Mouse (Mus musculus) lung, postnatal 0 days (tissue): ENCODE measurements around the gene Trp53inp2. TPM values are rescaled to one million over a fixed set of nuclear protein-coding genes. Genes with fewer than 3 reads are reported as not detected.

ENCODE experiments used
- ATAC-seq: fragments of 200-750 bp; cut with Nextera tagmentation; 2 replicates; pipeline ENCODE4 v1.8.0; 2017; ENCODE audit warnings: moderate library complexity
- DNase-seq: peaks from one replicate; pipeline ENCODE4 v3.0.0-alpha.2; 2016; ENCODE audit warnings: low spot score
- H3K27ac ChIP-seq: fragments of 300-500 bp; sonication (generic); 2 replicates; pipeline ENCODE4 v1.5.1; 2014; ENCODE audit warnings: antibody characterized with exemption, mild to moderate bottlenecking, low read length, mixed read lengths
- H3K27me3 ChIP-seq: fragments of 300-500 bp; sonication (generic); replicated peaks from 2 replicates; pipeline ENCODE4 v1.6.1; 2014; ENCODE audit warnings: low read length, mixed read lengths; ENCODE audit not compliant: insufficient read depth
- H3K36me3 ChIP-seq: fragments of 300-500 bp; sonication (generic); 2 replicates; pipeline ENCODE4 v1.6.1; 2014; ENCODE audit warnings: low read length, mixed read lengths; ENCODE audit not compliant: insufficient read depth
- H3K4me1 ChIP-seq: fragments of 300-500 bp; sonication (generic); 2 replicates; pipeline ENCODE4 v1.6.1; 2014; ENCODE audit warnings: antibody characterized with exemption, low read depth, low read length, mixed read lengths; ENCODE audit not compliant: insufficient read depth
- H3K4me2 ChIP-seq: fragments of 300-500 bp; sonication (generic); replicated peaks from 2 replicates; pipeline ENCODE4 v1.6.1; 2014; ENCODE audit warnings: low read depth, mild to moderate bottlenecking, low read length, moderate library complexity, mixed read lengths
- H3K4me3 ChIP-seq: fragments of 300-500 bp; sonication (generic); 2 replicates; pipeline ENCODE4 v1.5.1; 2014; ENCODE audit warnings: low read depth, low read length
- H3K9ac ChIP-seq: fragments of 300-500 bp; sonication (generic); replicated peaks from 2 replicates; pipeline ENCODE4 v1.6.1; 2014; ENCODE audit warnings: low read depth, mild to moderate bottlenecking
- H3K9me3 ChIP-seq: fragments of 300-500 bp; sonication (generic); 2 replicates; pipeline ENCODE4 v1.6.1; 2016; ENCODE audit warnings: low read length, mixed read lengths
- CTCF ChIP-seq: IDR thresholded peaks from 2 replicates; pipeline ENCODE4 v1.5.1; 2016; ENCODE audit warnings: antibody characterized with exemption, mild to moderate bottlenecking
- EP300 ChIP-seq: IDR thresholded peaks from 2 replicates; pipeline ENCODE4 v1.6.1; 2016; ENCODE audit warnings: antibody characterized with exemption, mild to moderate bottlenecking, control low read depth
- microRNA counts: library from miRNA; unstranded; fragments of <30 nt; microRNA quantifications from one replicate; lab custom pipeline; 2015
- microRNA-seq: library from miRNA; unstranded; fragments of <30 nt; microRNA quantifications from one replicate; pipeline ENCODE4, GENCODE M21; 2016
- polyA plus RNA-seq: library from polyadenylated mRNA; unstranded; fragments of >200 nt; fragmentation: Nextera tagmentation; extraction: Ambion mirVana; gene quantifications from 2 replicates; pipeline ENCODE4 v1.2.1, GENCODE M21; 2015

The Trp53inp2 gene
- polyA plus RNA-seq, 1 experiment from 2014 or later = 32.6 TPM

DNA sequence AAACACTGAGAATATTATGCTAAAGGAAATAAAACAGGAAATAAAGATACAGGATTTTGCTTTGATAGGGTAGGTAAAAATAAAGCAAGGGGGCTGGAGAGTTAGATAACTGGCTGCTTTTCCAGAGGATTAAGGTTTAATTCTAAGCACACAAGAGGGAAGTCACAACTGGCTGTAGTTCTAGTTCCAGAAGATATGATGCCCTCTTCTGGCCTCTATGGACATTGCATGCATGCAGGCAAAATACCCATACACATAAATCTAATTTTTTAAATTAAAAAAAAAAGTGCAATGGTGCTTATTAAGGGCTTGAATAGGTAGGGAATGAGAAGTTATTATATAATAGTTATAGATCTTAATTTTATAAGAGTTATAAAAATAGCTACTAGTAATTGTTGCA is 55.6 kb downstream of the Trp53inp2 start:
- Histone ChIP-seq H3K36me3 (peaks cover 14% of the 10 kb centered on the region; the same call in 1 of the 2 replicates), H3K27me3 (no peaks in the 10 kb centered on the region), H3K9ac (no peak overlapping the region), H3K4me3 (no peak overlapping the region), H3K9me3 (no peaks in the 10 kb centered on the region), H3K4me2 (no peak overlapping the region), H3K27ac (no peak overlapping the region), H3K4me1 (no peaks in the 10 kb centered on the region)
- TF ChIP-seq EP300 (no peak), CTCF (peak; percentile 60)
- DNase-seq (peak; percentile 37), ATAC-seq (no peak)

MicroRNAs within 50 kb of the gene (microRNA counts, 519-probe panel; counts per million panel counts)
- microRNA mmu-miR-695 (lab: Ali Mortazavi, UCI) = not detected

Small RNA genes lying within 50 kb of the gene (microRNA-seq; reads per million reads assigned to microRNA genes)
- not detected for gene Mir695

Other genes with a start within 250 kb of the Trp53inp2 start
- 24.9 and 30.3 TPM in 2 replicates for gene Itch, start 247.6 kb upstream of the Trp53inp2 start, polyA plus RNA-seq
- gene Dynlrb1, start 144.5 kb upstream of the Trp53inp2 start, polyA plus RNA-seq = 332 TPM in 2 replicates
- 382 and 428 TPM in 2 replicates for gene Map1lc3a, start 104.8 kb upstream of the Trp53inp2 start, polyA plus RNA-seq
- 41.1 and 41.4 TPM in 2 replicates for gene Pigu, start 23.6 kb upstream of the Trp53inp2 start, polyA plus RNA-seq
- gene Ncoa6, start 92.8 kb downstream of the Trp53inp2 start, polyA plus RNA-seq = 16.7 and 20.0 TPM in 2 replicates
- gene Acss2, start 136.9 kb downstream of the Trp53inp2 start, polyA plus RNA-seq = 15.0 and 16.8 TPM in 2 replicates
- 1.0 and 1.2 TPM in 2 replicates for gene Ggt7, start 137.2 kb downstream of the Trp53inp2 start, polyA plus RNA-seq
- gene Gss, start 211.8 kb downstream of the Trp53inp2 start, polyA plus RNA-seq = 37.1 and 39.4 TPM in 2 replicates
- 0.38 and 0.54 TPM in 2 replicates for gene Myh7b, start 230.2 kb downstream of the Trp53inp2 start, polyA plus RNA-seq